22 mouse cellular contexts compared by ENCODE assay signal in the genomic region with DNA sequence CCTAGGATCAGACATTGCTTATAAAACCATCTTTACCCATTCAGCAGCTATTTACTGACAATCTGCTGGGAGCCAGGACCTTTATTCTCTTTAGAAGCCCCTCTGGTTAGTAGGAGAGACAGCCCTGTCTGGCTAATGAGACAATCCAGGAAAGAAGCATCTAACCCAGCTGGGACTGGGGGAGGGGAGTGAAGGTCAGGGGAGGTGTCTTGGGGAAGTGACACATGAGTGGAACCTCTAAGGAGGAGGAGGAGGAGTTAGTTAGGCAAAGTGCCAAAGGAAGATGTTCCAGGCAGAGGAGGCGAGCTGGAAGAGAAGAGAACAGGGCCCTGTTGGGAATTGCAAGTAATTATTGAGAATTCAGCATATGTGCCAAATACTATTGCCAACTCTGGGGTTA. TPM values are rescaled to one million over a fixed set of nuclear protein-coding genes. Genes with fewer than 3 reads are reported as not detected.
DNase-seq lines count a peak whose midpoint lies in the region; ATAC-seq and TF ChIP-seq lines count a peak whose summit lies in the region.
"Had no signal": no experiment of that assay in that cellular context is flagged by ENCODE, and none has a peak within 500 bp of the region (broad histone marks: within the 10 kb centered on the region; RNA-seq: fewer than 3 reads in every experiment).

No protein-coding gene starts in this region.

- no peak for TF ChIP-seq RAD21 in MEL (IDR thresholded peaks at IDR 0.05; ENCODE audit: low read depth, low read length)

- no peaks in the 10 kb centered on the region for H3K79me2 ChIP-seq in MEL (ENCODE audit: control insufficient read depth, insufficient read depth, low read length, poor library complexity)

- no peaks in the 10 kb centered on the region for H3K36me3 ChIP-seq in kidney, postnatal 0 days (ENCODE audit: insufficient read depth, low read length)
- no peaks in the 10 kb centered on the region for H3K36me3 ChIP-seq in lung, postnatal 0 days (ENCODE audit: insufficient read depth, low read length)
- no peaks in the 10 kb centered on the region for H3K36me3 ChIP-seq in MEL (ENCODE audit: control insufficient read depth in 1 of 2, insufficient read depth in 2 of 2, low read length in 2 of 2)
- no peaks in the 10 kb centered on the region for H3K36me3 ChIP-seq in liver, postnatal 0 days (replicated peaks; ENCODE audit: insufficient read depth, low read length)
- H3K36me3 ChIP-seq: G1E; hindbrain, embryonic 12.5 days; limb, embryonic 13.5 days; liver, embryonic 13.5 days had no signal

- H3K4me1 ChIP-seq in kidney, postnatal 0 days (replicated peaks; ENCODE audit: insufficient read depth, low read length), result no peaks in the 10 kb centered on the region
- H3K4me1 ChIP-seq in lung, postnatal 0 days (ENCODE audit: insufficient read depth, low read depth, low read length), result no peaks in the 10 kb centered on the region
- H3K4me1 ChIP-seq in MEL (ENCODE audit: control insufficient read depth in 1 of 2, insufficient read depth in 2 of 2, low read length in 2 of 2), result no peaks in the 10 kb centered on the region
- no peaks in the 10 kb centered on the region for H3K4me1 ChIP-seq in liver, postnatal 0 days (ENCODE audit: insufficient read depth)
- H3K4me1 ChIP-seq: hindbrain, embryonic 12.5 days; limb, embryonic 13.5 days; liver, embryonic 13.5 days had no signal

- no peak overlapping the region for H3K9ac ChIP-seq in kidney, postnatal 0 days (ENCODE audit: low read depth, low read length)
- H3K9ac ChIP-seq in lung, postnatal 0 days (replicated peaks; ENCODE audit: low read depth), result no peak overlapping the region
- H3K9ac ChIP-seq in MEL (ENCODE audit: control insufficient read depth, low read depth, low read length, poor library complexity, severe bottlenecking), result no peak overlapping the region
- H3K9ac ChIP-seq in liver, postnatal 0 days (replicated peaks), result no peak overlapping the region
- H3K9ac ChIP-seq: hindbrain, embryonic 12.5 days; limb, embryonic 13.5 days; liver, embryonic 13.5 days had no signal

- no peaks in the 10 kb centered on the region for H3K9me3 ChIP-seq in kidney, postnatal 0 days (replicated peaks; ENCODE audit: low read length)
- H3K9me3 ChIP-seq in lung, postnatal 0 days (ENCODE audit: low read length), result no peaks in the 10 kb centered on the region
- H3K9me3 ChIP-seq in MEL (replicated peaks; ENCODE audit: insufficient read depth, low read length), result no peaks in the 10 kb centered on the region
- H3K9me3 ChIP-seq in liver, postnatal 0 days (ENCODE audit: low read length), result no peaks in the 10 kb centered on the region
- H3K9me3 ChIP-seq: G1E; hindbrain, embryonic 12.5 days; limb, embryonic 13.5 days; liver, embryonic 13.5 days had no signal

- no peak overlapping the region for H3K27ac ChIP-seq in kidney, postnatal 0 days
- H3K27ac ChIP-seq in lung, postnatal 0 days (ENCODE audit: low read length), result no peak overlapping the region
- no peak overlapping the region for H3K27ac ChIP-seq in MEL (ENCODE audit: control insufficient read depth, low read depth, low read length)
- H3K27ac ChIP-seq in liver, postnatal 0 days (ENCODE audit: low read depth), result no peak overlapping the region
- H3K27ac ChIP-seq: hindbrain, embryonic 12.5 days; limb, embryonic 13.5 days; liver, embryonic 13.5 days had no signal

- no peak for TF ChIP-seq EP300 in lung, postnatal 0 days (IDR thresholded peaks at IDR 0.05)
- TF ChIP-seq EP300 in MEL (IDR thresholded peaks at IDR 0.05; ENCODE audit: low read depth in 1 of 2, low read length in 2 of 2), result no peak
- TF ChIP-seq EP300 in liver, postnatal 0 days (IDR thresholded peaks at IDR 0.05; ENCODE audit: low read depth), result no peak

- no peak overlapping the region for H3K4me2 ChIP-seq in kidney, postnatal 0 days (ENCODE audit: low read length)
- H3K4me2 ChIP-seq in lung, postnatal 0 days (replicated peaks; ENCODE audit: low read depth, low read length), result no peak overlapping the region
- no peak overlapping the region for H3K4me2 ChIP-seq in liver, postnatal 0 days (ENCODE audit: low read depth, low read length)
- H3K4me2 ChIP-seq: hindbrain, embryonic 12.5 days; limb, embryonic 13.5 days; liver, embryonic 13.5 days had no signal

- H3K4me3 ChIP-seq in kidney, postnatal 0 days (replicated peaks; ENCODE audit: low read depth, low read length), result no peak overlapping the region
- H3K4me3 ChIP-seq in lung, postnatal 0 days (ENCODE audit: low read depth, low read length), result no peak overlapping the region
- no peak overlapping the region for H3K4me3 ChIP-seq in MEL (ENCODE audit: control insufficient read depth in 1 of 2, insufficient read depth in 1 of 2, low read depth in 2 of 2, low read length in 2 of 2)
- H3K4me3 ChIP-seq in liver, postnatal 0 days (ENCODE audit: low read depth, low read length), result no peak overlapping the region
- H3K4me3 ChIP-seq: erythroblast, embryonic 14.5 days; hindbrain, embryonic 12.5 days; limb, embryonic 13.5 days; liver, embryonic 13.5 days; megakaryocyte, embryonic 14.5 days had no signal

- 48% methylated on average over 1 of the region's 1 CpGs for WGBS in kidney, postnatal 0 days
- 53% methylated on average over 1 of the region's 1 CpGs for WGBS in lung, postnatal 0 days
- 58% methylated on average over 1 of the region's 1 CpGs for WGBS in liver, postnatal 0 days (ENCODE audit: insufficient replicate concordance)

- no peaks in the 10 kb centered on the region for H3K27me3 ChIP-seq in kidney, postnatal 0 days (ENCODE audit: insufficient read depth, low read length)
- no peaks in the 10 kb centered on the region for H3K27me3 ChIP-seq in lung, postnatal 0 days (replicated peaks; ENCODE audit: insufficient read depth, low read length)
- peaks cover 0 to 2% of the 10 kb centered on the region in 2 experiments; a peak in 1 of 4 replicates for H3K27me3 ChIP-seq in MEL (ENCODE audit: control insufficient read depth in 1 of 2, insufficient read depth in 2 of 2, low read length in 2 of 2)
- H3K27me3 ChIP-seq in liver, postnatal 0 days (ENCODE audit: insufficient read depth, low read length), result no peaks in the 10 kb centered on the region
- H3K27me3 ChIP-seq: hindbrain, embryonic 12.5 days; limb, embryonic 13.5 days; liver, embryonic 13.5 days; megakaryocyte, embryonic 14.5 days had no signal

- peak; percentile 20 for DNase-seq in kidney, postnatal 0 days (ENCODE audit: low spot score)
- no peak for DNase-seq in kidney, postnatal 14 days
- DNase-seq in lung, postnatal 0 days (ENCODE audit: low spot score), result peak; percentile 12
- no peak for DNase-seq in lung, postnatal 14 days
- DNase-seq in MEL (ENCODE audit: low read depth, low spot score), result peak; percentile 23
- no peak for DNase-seq in liver, postnatal 0 days
- DNase-seq in cerebellum, postnatal 25 days, result no peak
- DNase-seq: adrenal gland, adult 8-10 months; cerebellum, postnatal 36 days; gastrocnemius, postnatal 25 days; kidney, adult 2 months; liver, embryonic 13.5 days; right cerebral cortex, postnatal 4 days; thymus, adult 2 months had no signal

- no peak for TF ChIP-seq CTCF in kidney, postnatal 0 days (IDR thresholded peaks at IDR 0.05; ENCODE audit: low read depth)
- TF ChIP-seq CTCF in lung, postnatal 0 days (IDR thresholded peaks at IDR 0.05), result no peak
- no peak for TF ChIP-seq CTCF in MEL (IDR thresholded peaks at IDR 0.05 in 2 of 3, conservative IDR thresholded peaks at IDR 0.05 in 1 of 3; ENCODE audit: control insufficient read depth in 1 of 3, insufficient read depth in 1 of 3, low read depth in 2 of 3, low read length in 3 of 3, poor library complexity in 1 of 3, severe bottlenecking in 1 of 3)
- no peak for TF ChIP-seq CTCF in liver, postnatal 0 days (IDR thresholded peaks at IDR 0.05; ENCODE audit: low read depth)

- ATAC-seq in kidney, postnatal 0 days (replicated peaks; ENCODE audit: low FRiP score, low read depth), result no peak
- no peak for ATAC-seq in lung, postnatal 0 days
- peak; percentile 62 for ATAC-seq in granulocyte monocyte progenitor cell, adult 5-6 weeks (replicated peaks; ENCODE audit: poor library complexity, severe bottlenecking)
- no peak for ATAC-seq in liver, postnatal 0 days
- ATAC-seq: CD4-positive, CD25-positive, alpha-beta regulatory T cell, adult 4 months; forebrain, embryonic 14.5 days had no signal

- TF ChIP-seq POLR2A in MEL (IDR thresholded peaks at IDR 0.05; ENCODE audit: control insufficient read depth in 1 of 2, insufficient read depth in 1 of 2, low read depth in 1 of 2, low read length in 2 of 2, poor library complexity in 1 of 2), result no peak

TF ChIP-seq in MEL, 35 proteins besides CTCF, POLR2A, EP300 and RAD21:
- TF ChIP-seq CHD2 (IDR thresholded peaks at IDR 0.05; ENCODE audit: low read length), result no peak

RNA-seq across cellular contexts. Expression of gene Dglucy, which starts 25.1 kb away (rescaled TPM):
- polyA plus RNA-seq in kidney, postnatal 0 days (2015; fragmentation: Nextera tagmentation; extraction: Ambion mirVana), result 5.0 and 5.7 TPM in 2 replicates
- 2.1 and 3.3 TPM in 2 replicates for polyA plus RNA-seq in lung, postnatal 0 days (2015; fragmentation: Nextera tagmentation; extraction: Ambion mirVana)
- total RNA-seq in MEL (2012; rRNA removed), result not detected in 2 replicates
- polyA plus RNA-seq in MEL (2012; ENCODE audit: insufficient read depth in 1 of 2, insufficient read length in 2 of 2, low read depth in 1 of 2, low replicate concordance in 2 of 2, missing spikeins in 1 of 2), result under 1 TPM in 1 of 2 experiments, not detected in 1; 0.03 TPM
- total RNA-seq in granulocyte monocyte progenitor cell, adult 5-6 weeks (2014; fragmentation: Nextera tagmentation), result 16.4 and 29.8 TPM in 2 replicates
- 14.1 and 23.2 TPM in 2 replicates for total RNA-seq in granulocyte monocyte progenitor cell, adult 5-6 weeks (2017)
- 1.8 and 1.9 TPM in 2 replicates for polyA plus RNA-seq in liver, postnatal 0 days (2015; fragmentation: Nextera tagmentation; extraction: Ambion mirVana)
- polyA plus RNA-seq: erythroblast, embryonic 14.5 days had no signal

RNA-seq across cellular contexts. Expression of gene Rps6ka5, which starts 26.9 kb away (rescaled TPM):
- polyA plus RNA-seq in kidney, postnatal 0 days (2015; fragmentation: Nextera tagmentation; extraction: Ambion mirVana), result 3.3 and 3.8 TPM in 2 replicates
- polyA plus RNA-seq in lung, postnatal 0 days (2015; fragmentation: Nextera tagmentation; extraction: Ambion mirVana), result 2.3 and 2.7 TPM in 2 replicates
- total RNA-seq in MEL (2012; rRNA removed), result 0.92 and 1.6 TPM in 2 replicates
- polyA plus RNA-seq in MEL (2012; ENCODE audit: insufficient read depth in 1 of 2, insufficient read length in 2 of 2, low read depth in 1 of 2, low replicate concordance in 2 of 2, missing spikeins in 1 of 2), result 1 to 10 TPM in 1 of 2 experiments, not detected in 1; 3.3 TPM
- 22.1 and 24.8 TPM in 2 replicates for total RNA-seq in granulocyte monocyte progenitor cell, adult 5-6 weeks (2014; fragmentation: Nextera tagmentation)
- 34.5 and 40.2 TPM in 2 replicates for total RNA-seq in granulocyte monocyte progenitor cell, adult 5-6 weeks (2017)
- 1.3 and 1.6 TPM in 2 replicates for polyA plus RNA-seq in liver, postnatal 0 days (2015; fragmentation: Nextera tagmentation; extraction: Ambion mirVana)

Comparison
In these comparisons a context has a peak if more than half of its experiments do, and no peak if none do; other contexts are left out.
1. DNase-seq: peak in kidney, postnatal 0 days (single experiment), lung, postnatal 0 days (single experiment) and MEL (single experiment); none in kidney, postnatal 14 days (single experiment), lung, postnatal 14 days (single experiment), liver, postnatal 0 days (single experiment) and cerebellum, postnatal 25 days (0 of 2).